Mouse (Mus musculus): ENCODE results near the gene Rnf113a1.

DNA sequence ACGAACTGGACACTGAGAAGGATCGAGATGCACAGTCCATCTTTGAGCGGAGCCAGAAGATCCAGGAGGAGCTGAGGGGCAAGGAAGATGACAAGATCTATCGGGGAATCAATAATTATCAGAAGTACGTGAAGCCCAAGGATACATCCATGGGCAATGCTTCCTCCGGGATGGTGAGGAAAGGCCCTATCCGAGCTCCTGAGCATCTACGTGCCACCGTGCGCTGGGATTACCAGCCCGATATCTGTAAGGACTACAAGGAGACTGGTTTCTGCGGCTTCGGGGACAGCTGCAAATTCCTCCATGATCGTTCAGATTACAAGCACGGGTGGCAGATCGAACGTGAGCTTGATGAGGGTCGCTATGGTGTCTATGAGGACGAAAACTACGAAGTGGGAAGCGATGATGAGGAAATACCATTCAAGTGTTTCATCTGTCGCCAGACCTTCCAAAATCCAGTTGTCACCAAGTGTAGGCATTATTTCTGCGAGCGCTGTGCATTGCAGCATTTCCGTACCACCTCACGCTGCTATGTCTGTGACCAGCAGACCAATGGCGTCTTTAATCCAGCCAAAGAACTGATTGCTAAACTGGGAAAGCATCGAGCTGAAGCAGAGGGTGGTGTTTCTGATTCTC lies 817 bp downstream of the Rnf113a1 start:
- TF ChIP-seq POLR2A (IDR thresholded peaks at IDR 0.05; ENCODE audit: insufficient read depth, low read length) (no peak), CTCF (IDR thresholded peaks at IDR 0.05; ENCODE audit: low read depth, low read length) (no peak)

All from ES-Bruce4 (cell line).